Mouse (Mus musculus): ENCODE results near the gene Npb. TPM values are rescaled to one million over a fixed set of nuclear protein-coding genes. Genes with fewer than 3 reads are reported as not detected.

The Npb gene
- total and polyA plus RNA-seq, 3 experiments: 0.27 to 1.7 TPM; not detected in 1

DNA sequence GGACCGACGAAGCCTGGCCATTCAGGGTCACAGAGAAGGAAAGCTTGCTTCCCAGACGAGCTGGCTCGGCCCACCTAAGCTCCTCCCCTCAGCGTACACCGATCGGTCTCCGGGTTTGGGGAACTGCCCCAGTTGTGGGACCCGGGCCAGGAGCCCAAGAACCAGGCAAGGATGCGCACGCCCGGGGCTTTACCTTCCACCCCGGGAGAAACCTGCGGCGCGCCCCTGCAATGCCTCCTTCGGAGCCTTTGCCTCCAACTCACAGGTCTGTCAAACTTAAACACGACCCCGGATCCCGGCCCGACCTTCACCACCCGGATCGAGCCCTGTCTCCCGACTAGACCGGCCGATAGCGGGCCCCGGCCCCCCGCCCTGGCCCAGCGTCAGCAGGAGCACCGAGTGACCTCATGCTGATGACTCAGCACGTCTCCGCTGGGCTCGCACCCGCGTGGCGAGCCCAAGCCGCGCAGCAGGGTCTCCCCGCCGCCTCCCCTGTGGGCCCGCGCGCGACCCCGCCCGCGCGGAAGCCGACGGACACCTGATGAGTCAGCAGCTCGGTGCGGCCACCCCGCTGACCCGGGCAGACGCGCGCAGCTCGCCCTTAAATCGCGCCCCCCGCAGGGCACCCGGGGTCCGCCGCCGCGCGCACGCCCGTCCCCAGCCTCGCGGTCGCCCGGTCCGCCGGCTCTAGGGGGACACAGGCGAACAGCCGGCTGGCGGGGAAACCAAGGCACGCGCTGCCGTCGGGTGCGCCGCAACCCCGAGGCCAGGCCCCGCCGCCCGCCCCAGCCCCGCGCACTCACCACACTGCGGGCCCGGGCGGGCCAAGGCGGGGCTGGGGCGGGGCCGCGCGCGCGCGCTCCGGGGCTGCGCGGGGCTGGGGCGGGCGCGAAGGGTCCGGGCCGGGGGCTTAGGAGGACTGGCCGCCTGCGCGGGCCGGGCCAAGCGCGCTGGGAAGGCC, 24.6 kb downstream of the Npb start (continued):
- peak; percentile 93 for TF ChIP-seq MAFK (IDR thresholded peaks at IDR 0.05; ENCODE audit: borderline replicate concordance, low read depth, low read length)
- TF ChIP-seq MYC (IDR thresholded peaks at IDR 0.05; ENCODE audit: low read depth, low read length): 0 out of 2 replicates have a peak, but pooled peaks have one; percentile 62
- TF ChIP-seq E2F4 (IDR thresholded peaks at IDR 0.05; ENCODE audit: borderline replicate concordance, low read depth, low read length): no peak
- TF ChIP-seq CTCF (IDR thresholded peaks at IDR 0.05 in 2 of 3, conservative IDR thresholded peaks at IDR 0.05 in 1 of 3; ENCODE audit: control insufficient read depth in 1 of 3, insufficient read depth in 1 of 3, low read depth in 2 of 3, low read length in 3 of 3, poor library complexity in 1 of 3, severe bottlenecking in 1 of 3): peak in 2 of 3 experiments; percentile 4 to 26; a peak in 3 of 6 replicates
- no peak for TF ChIP-seq KAT2A (conservative IDR thresholded peaks at IDR 0.05; ENCODE audit: low read depth, low read length)
- 0 out of 2 replicates have a peak, but pooled peaks have one; percentile 5 for TF ChIP-seq SMC3 (IDR thresholded peaks at IDR 0.05; ENCODE audit: low read depth, low read length)
- TF ChIP-seq POLR2AphosphoS2 (IDR thresholded peaks at IDR 0.05; ENCODE audit: low read length): peak; percentile 70; the same call in 1 of the 2 replicates
- TF ChIP-seq RAD21 (IDR thresholded peaks at IDR 0.05; ENCODE audit: low read depth, low read length): no peak
- TF ChIP-seq MYB (IDR thresholded peaks at IDR 0.05; ENCODE audit: low read depth, low read length): no peak
- TF ChIP-seq NELFE (IDR thresholded peaks at IDR 0.05; ENCODE audit: low read depth, low read length): peak; percentile 59
- TF ChIP-seq MEF2A (IDR thresholded peaks at IDR 0.05; ENCODE audit: extremely low read depth, insufficient replicate concordance, low read depth, low read length, poor library complexity, severe bottlenecking): no peak
- TF ChIP-seq MXI1 (IDR thresholded peaks at IDR 0.05; ENCODE audit: low read depth, low read length): peak; percentile 84; the same call in 1 of the 2 replicates
- TF ChIP-seq MAX (IDR thresholded peaks at IDR 0.05; ENCODE audit: low read length): peak; percentile 77
- peak; percentile 62 for TF ChIP-seq NRF1 (IDR thresholded peaks at IDR 0.05; ENCODE audit: insufficient read depth, low read depth, low read length, poor library complexity, severe bottlenecking)
- TF ChIP-seq ZNF384 (IDR thresholded peaks at IDR 0.05; ENCODE audit: low read depth, low read length): no peak
- no peak for TF ChIP-seq ZKSCAN1 (IDR thresholded peaks at IDR 0.05; ENCODE audit: low read depth, low read length)

DNA sequence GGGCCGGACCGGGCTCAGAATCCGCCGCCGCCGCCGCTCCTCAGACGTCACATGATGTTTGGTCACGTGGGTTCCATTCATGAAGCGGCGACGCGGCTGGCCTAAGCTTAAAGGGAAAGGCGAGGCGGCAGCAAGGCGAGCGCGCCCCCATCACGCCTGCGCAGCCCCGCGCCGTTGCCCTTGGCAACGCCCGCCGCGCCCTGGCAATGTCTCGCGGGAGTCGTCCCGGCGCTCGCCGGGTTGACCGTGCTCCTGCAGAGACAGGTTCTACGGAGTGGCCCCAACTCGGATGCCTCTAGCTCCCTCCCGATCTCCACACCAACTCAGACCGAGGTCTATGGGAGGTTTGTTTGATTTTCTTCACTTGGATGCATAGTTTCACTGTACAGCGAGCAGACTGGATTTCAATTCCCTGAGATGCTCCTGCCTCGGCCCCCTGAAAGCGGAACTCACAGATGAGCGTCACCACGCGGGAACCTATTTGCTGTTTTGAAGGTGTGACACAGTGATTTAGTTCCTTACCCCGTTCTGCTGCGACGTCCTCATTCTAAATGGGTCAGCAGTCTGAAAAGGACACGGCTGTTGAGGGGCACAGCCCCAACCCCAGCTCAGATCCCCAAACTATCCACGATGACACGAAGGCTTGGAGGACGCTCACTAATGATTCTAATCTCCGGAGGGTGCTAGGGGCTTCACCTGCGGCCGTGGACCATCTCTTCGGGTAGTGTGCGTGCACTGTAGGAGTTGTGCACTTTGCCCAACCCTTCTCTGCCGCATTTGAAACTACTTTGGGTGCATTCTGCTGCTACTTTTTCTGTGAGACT, 25.5 kb downstream of the Npb start, which contains the start of gene Mafg:
Gene Mafg, minus strand, starts transcription at position 81 of the 824 bp plus-strand sequence.
- peak within 1 kb of the TSS; percentile 79 to 87 for H3K4me3 ChIP-seq (ENCODE audit: control insufficient read depth in 1 of 2, insufficient read depth in 1 of 2, low read depth in 2 of 2, low read length in 2 of 2)
- peaks cover 3 to 39% of the 10 kb centered on the region in 2 experiments; a peak in 3 of 4 replicates for H3K36me3 ChIP-seq (ENCODE audit: control insufficient read depth in 1 of 2, insufficient read depth in 2 of 2, low read length in 2 of 2)
- peak within 1 kb of the TSS; percentile 98 for H3K9ac ChIP-seq (ENCODE audit: control insufficient read depth, low read depth, low read length, poor library complexity, severe bottlenecking)
- H3K9me3 ChIP-seq (replicated peaks; ENCODE audit: insufficient read depth, low read length): no peaks in the 10 kb centered on the region
- H3K79me2 ChIP-seq (ENCODE audit: control insufficient read depth, insufficient read depth, low read length, poor library complexity): peaks cover 51% of the 10 kb centered on the region
- H3K27ac ChIP-seq (ENCODE audit: control insufficient read depth, low read depth, low read length): peak within 1 kb of the TSS; percentile 78
- H3K4me1 ChIP-seq (ENCODE audit: control insufficient read depth in 1 of 2, insufficient read depth in 2 of 2, low read length in 2 of 2): peaks cover 26 to 48% of the 10 kb centered on the region in 2 experiments
- peak; percentile 99 for DNase-seq (ENCODE audit: low read depth, low spot score)
- H3K27me3 ChIP-seq (ENCODE audit: control insufficient read depth in 1 of 2, insufficient read depth in 2 of 2, low read length in 2 of 2): no peaks in the 10 kb centered on the region
- TF ChIP-seq UBTF (IDR thresholded peaks at IDR 0.05; ENCODE audit: borderline replicate concordance, insufficient read depth, low read depth, low read length) (no peak), MYC (IDR thresholded peaks at IDR 0.05; ENCODE audit: low read depth, low read length) (peak; percentile 78), MAZ (IDR thresholded peaks at IDR 0.05; ENCODE audit: low read depth, low read length) (no peak), NELFE (IDR thresholded peaks at IDR 0.05; ENCODE audit: low read depth, low read length) (peak; percentile 65; the same call in 1 of the 2 replicates), MEF2A (IDR thresholded peaks at IDR 0.05; ENCODE audit: extremely low read depth, insufficient replicate concordance, low read depth, low read length, poor library complexity, severe bottlenecking) (no peak), BHLHE40 (IDR thresholded peaks at IDR 0.05; ENCODE audit: borderline replicate concordance, low read depth, low read length) (peak; percentile 27; the same call in 1 of the 2 replicates), CTCF (IDR thresholded peaks at IDR 0.05 in 2 of 3, conservative IDR thresholded peaks at IDR 0.05 in 1 of 3; ENCODE audit: control insufficient read depth in 1 of 3, insufficient read depth in 1 of 3, low read depth in 2 of 3, low read length in 3 of 3, poor library complexity in 1 of 3, severe bottlenecking in 1 of 3) (0 out of 6 replicates have a peak, but pooled peaks of 1 of the 3 experiments have one; percentile 2), ZNF384 (IDR thresholded peaks at IDR 0.05; ENCODE audit: low read depth, low read length) (no peak), MAX (IDR thresholded peaks at IDR 0.05; ENCODE audit: low read length) (peak; percentile 93), RCOR1 (IDR thresholded peaks at IDR 0.05; ENCODE audit: low read depth, low read length) (no peak), CHD1 (IDR thresholded peaks at IDR 0.05; ENCODE audit: low read depth, low read length) (no peak), RAD21 (IDR thresholded peaks at IDR 0.05; ENCODE audit: low read depth, low read length) (no peak), MXI1 (IDR thresholded peaks at IDR 0.05; ENCODE audit: low read depth, low read length) (peak; percentile 91), JUND (IDR thresholded peaks at IDR 0.05; ENCODE audit: low read depth, low read length) (no peak), TAL1 (IDR thresholded peaks at IDR 0.05; ENCODE audit: low read length) (no peak), ZC3H11A (IDR thresholded peaks at IDR 0.05; ENCODE audit: low read depth, low read length) (no peak), USF2 (IDR thresholded peaks at IDR 0.05; ENCODE audit: borderline replicate concordance in 1 of 2, insufficient read depth in 1 of 2, low read depth in 1 of 2, low read length in 2 of 2) (peak; percentile 81 to 94; a peak in 3 of 4 replicates), SMC3 (IDR thresholded peaks at IDR 0.05; ENCODE audit: low read depth, low read length) (no peak), NRF1 (IDR thresholded peaks at IDR 0.05; ENCODE audit: insufficient read depth, low read depth, low read length, poor library complexity, severe bottlenecking) (peak; percentile 95), TBP (IDR thresholded peaks at IDR 0.05; ENCODE audit: low read depth, low read length) (0 out of 2 replicates have a peak, but pooled peaks have one; percentile 25)

Measured in MEL (cell line).